Mouse (Mus musculus): ENCODE measurements around the gene Mindy3. TPM values are rescaled to one million over a fixed set of nuclear protein-coding genes. Genes with fewer than 3 reads are reported as not detected.

Mindy3 gene
- polyA plus RNA-seq, 1 experiment: 54.7 TPM

DNA sequence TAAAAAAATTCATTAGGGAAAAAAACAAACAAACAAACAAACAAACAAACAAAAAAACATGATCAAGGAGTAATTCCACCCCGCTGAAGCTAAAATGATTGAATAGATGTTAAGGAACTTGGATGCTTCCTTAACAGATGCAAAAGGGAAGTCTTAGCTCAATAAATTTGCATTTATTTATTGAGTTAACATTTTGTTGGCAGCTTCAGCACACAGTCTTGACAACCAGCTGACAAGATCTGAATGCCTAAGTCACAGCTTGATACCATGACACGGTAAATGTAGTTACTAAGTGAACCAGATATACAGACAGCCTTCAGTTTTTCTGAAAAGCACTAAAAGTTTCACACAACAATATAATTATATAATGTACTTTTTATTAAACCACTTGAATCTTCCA, 89.7 kb downstream of the Mindy3 start:
- no peak overlapping the region for H3K27ac ChIP-seq (ENCODE audit: insufficient read depth, low read length)
- no peak overlapping the region for H3K4me3 ChIP-seq (ENCODE audit: insufficient read depth, low read length)

DNA sequence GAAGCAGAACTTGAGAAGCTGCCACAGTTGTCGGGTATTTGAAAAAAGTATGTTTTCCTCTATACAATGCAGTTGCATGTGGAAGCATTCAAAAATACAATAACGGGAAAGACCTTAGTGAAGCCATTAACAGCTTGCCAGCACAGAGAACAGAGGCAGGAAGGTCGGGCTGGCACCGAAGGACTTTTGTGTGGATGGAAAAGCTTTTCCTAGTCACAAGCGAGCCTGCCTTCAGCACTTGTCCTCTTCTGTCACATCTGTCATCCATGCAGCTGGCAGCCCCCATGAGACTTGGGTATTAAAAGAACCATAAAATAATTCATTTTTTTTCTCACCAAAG, 90.2 kb downstream of the Mindy3 start:
- H3K4me1 ChIP-seq (ENCODE audit: control insufficient read depth, insufficient read depth, low read length): no peaks in the 10 kb centered on the region
- H3K4me3 ChIP-seq (ENCODE audit: insufficient read depth, low read length): no peak overlapping the region
- TF ChIP-seq POLR2A (IDR thresholded peaks at IDR 0.05; ENCODE audit: extremely low read depth, insufficient read depth, low read length) (no peak), CTCF (IDR thresholded peaks at IDR 0.05; ENCODE audit: extremely low read depth, insufficient read depth, low read length) (no peak)
- no peak overlapping the region for H3K27ac ChIP-seq (ENCODE audit: insufficient read depth, low read length)

More for the DNA sequence above, 89.7 kb downstream of the Mindy3 start:
- TF ChIP-seq POLR2A (IDR thresholded peaks at IDR 0.05; ENCODE audit: extremely low read depth, insufficient read depth, low read length) (no peak), CTCF (IDR thresholded peaks at IDR 0.05; ENCODE audit: extremely low read depth, insufficient read depth, low read length) (no peak)
- no peaks in the 10 kb centered on the region for H3K4me1 ChIP-seq (ENCODE audit: control insufficient read depth, insufficient read depth, low read length)

- TF ChIP-seq POLR2A (IDR thresholded peaks at IDR 0.05; ENCODE audit: extremely low read depth, insufficient read depth, low read length) (no peak), CTCF (IDR thresholded peaks at IDR 0.05; ENCODE audit: extremely low read depth, insufficient read depth, low read length) (no peak)
- Histone ChIP-seq H3K4me3 (ENCODE audit: insufficient read depth, low read length) (no peak overlapping the region), H3K27ac (ENCODE audit: insufficient read depth, low read length) (no peak overlapping the region), H3K4me1 (ENCODE audit: control insufficient read depth, insufficient read depth, low read length) (no peaks in the 10 kb centered on the region)
Observed at GRCm38 (mm10) chr2:12328355-12329067, 90.8 kb downstream of the Mindy3 start.

GRCm38 (mm10) chr2:12327691-12328354, 91.4 kb downstream of the Mindy3 start:
- H3K4me1 ChIP-seq (ENCODE audit: control insufficient read depth, insufficient read depth, low read length): no peaks in the 10 kb centered on the region
- no peak overlapping the region for H3K4me3 ChIP-seq (ENCODE audit: insufficient read depth, low read length)
- H3K27ac ChIP-seq (ENCODE audit: insufficient read depth, low read length): no peak overlapping the region
- TF ChIP-seq POLR2A (IDR thresholded peaks at IDR 0.05; ENCODE audit: extremely low read depth, insufficient read depth, low read length) (no peak), CTCF (IDR thresholded peaks at IDR 0.05; ENCODE audit: extremely low read depth, insufficient read depth, low read length) (no peak)

DNA sequence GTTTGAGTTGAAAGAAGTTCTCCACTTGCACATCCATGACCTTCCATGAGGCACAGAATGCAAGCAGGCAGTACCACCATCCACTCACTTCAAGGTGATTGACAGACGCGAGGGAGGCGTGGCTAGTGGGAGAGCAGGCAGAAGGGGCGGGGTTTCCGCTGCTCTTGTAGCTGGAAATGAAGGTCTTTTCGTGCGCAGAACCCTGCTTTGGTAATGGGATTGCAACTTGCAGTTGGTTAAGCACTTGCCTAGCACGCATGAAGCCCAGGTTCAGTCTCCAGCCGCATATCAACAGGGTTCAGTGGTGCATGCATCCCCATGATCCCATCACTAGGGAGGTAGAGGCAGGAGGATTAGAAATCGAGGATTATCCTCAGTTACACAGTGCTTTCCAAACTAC, 92.1 kb downstream of the Mindy3 start:
- TF ChIP-seq CTCF (IDR thresholded peaks at IDR 0.05; ENCODE audit: extremely low read depth, insufficient read depth, low read length) (no peak), POLR2A (IDR thresholded peaks at IDR 0.05; ENCODE audit: extremely low read depth, insufficient read depth, low read length) (no peak)
- no peaks in the 10 kb centered on the region for H3K4me1 ChIP-seq (ENCODE audit: control insufficient read depth, insufficient read depth, low read length)
- H3K4me3 ChIP-seq (ENCODE audit: insufficient read depth, low read length): no peak overlapping the region
- no peak overlapping the region for H3K27ac ChIP-seq (ENCODE audit: insufficient read depth, low read length)

GRCm38 (mm10) chr2:12325868-12326267, 93.4 kb downstream of the Mindy3 start:
- TF ChIP-seq CTCF (IDR thresholded peaks at IDR 0.05; ENCODE audit: extremely low read depth, insufficient read depth, low read length): no peak
- H3K4me3 ChIP-seq (ENCODE audit: insufficient read depth, low read length): no peak overlapping the region
- H3K27ac ChIP-seq (ENCODE audit: insufficient read depth, low read length): no peak overlapping the region
- H3K4me1 ChIP-seq (ENCODE audit: control insufficient read depth, insufficient read depth, low read length): no peaks in the 10 kb centered on the region

DNA sequence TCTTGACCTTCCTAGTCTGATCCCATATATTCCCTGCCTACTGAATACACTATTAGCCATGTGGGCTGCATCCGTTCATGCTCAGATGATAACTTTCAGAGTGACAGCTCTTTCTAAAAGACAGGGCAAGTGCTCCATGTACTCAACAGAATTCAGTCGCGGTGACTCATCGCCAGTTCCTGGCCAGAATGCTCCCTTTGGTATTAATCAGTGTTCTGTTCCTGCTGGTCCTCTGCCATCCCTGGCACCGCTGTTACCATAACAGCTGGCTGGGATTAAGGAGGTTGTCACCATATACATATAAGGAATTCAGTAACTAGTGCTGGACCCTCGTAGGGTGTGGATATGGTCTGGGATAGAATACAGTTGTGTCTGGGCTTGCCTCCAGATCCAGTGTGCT, 93.9 kb downstream of the Mindy3 start:
- no peaks in the 10 kb centered on the region for H3K4me1 ChIP-seq (ENCODE audit: control insufficient read depth, insufficient read depth, low read length)
- H3K27ac ChIP-seq (ENCODE audit: insufficient read depth, low read length): no peak overlapping the region
- no peak overlapping the region for H3K4me3 ChIP-seq (ENCODE audit: insufficient read depth, low read length)
- TF ChIP-seq POLR2A (IDR thresholded peaks at IDR 0.05; ENCODE audit: extremely low read depth, insufficient read depth, low read length): no peak
- no peak for TF ChIP-seq CTCF (IDR thresholded peaks at IDR 0.05; ENCODE audit: extremely low read depth, insufficient read depth, low read length)

DNA sequence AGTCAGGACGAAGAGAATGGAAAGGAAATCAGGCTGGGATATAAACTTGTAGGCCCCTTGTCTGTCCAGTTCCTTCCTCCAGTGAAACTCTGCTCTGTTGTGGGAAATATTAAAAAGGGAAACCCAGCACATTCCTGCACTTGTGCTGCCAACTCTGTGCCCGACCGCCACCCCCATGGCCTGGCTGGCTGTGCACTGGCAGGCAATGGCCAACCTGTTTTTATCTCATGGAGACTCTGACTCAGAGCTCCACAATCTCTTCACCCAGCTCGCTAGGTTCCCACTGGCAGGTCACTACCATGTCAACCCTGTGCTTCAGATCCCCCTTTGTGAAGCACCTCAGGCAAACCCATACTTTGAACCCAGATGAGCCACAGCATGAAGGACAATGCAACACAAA, 98.4 kb downstream of the Mindy3 start:
- no peak overlapping the region for H3K27ac ChIP-seq (ENCODE audit: insufficient read depth, low read length)
- TF ChIP-seq CTCF (IDR thresholded peaks at IDR 0.05; ENCODE audit: extremely low read depth, insufficient read depth, low read length): no peak
- no peak for TF ChIP-seq POLR2A (IDR thresholded peaks at IDR 0.05; ENCODE audit: extremely low read depth, insufficient read depth, low read length)
- no peaks in the 10 kb centered on the region for H3K4me1 ChIP-seq (ENCODE audit: control insufficient read depth, insufficient read depth, low read length)
- H3K4me3 ChIP-seq (ENCODE audit: insufficient read depth, low read length): no peak overlapping the region

- TF ChIP-seq POLR2A (IDR thresholded peaks at IDR 0.05; ENCODE audit: extremely low read depth, insufficient read depth, low read length): no peak
- no peak for TF ChIP-seq CTCF (IDR thresholded peaks at IDR 0.05; ENCODE audit: extremely low read depth, insufficient read depth, low read length)
- Histone ChIP-seq H3K27ac (ENCODE audit: insufficient read depth, low read length) (no peak overlapping the region), H3K4me3 (ENCODE audit: insufficient read depth, low read length) (no peak overlapping the region), H3K4me1 (ENCODE audit: control insufficient read depth, insufficient read depth, low read length) (no peaks in the 10 kb centered on the region)
Observed at GRCm38 (mm10) chr2:12318715-12319114, 100.6 kb downstream of the Mindy3 start.

DNA sequence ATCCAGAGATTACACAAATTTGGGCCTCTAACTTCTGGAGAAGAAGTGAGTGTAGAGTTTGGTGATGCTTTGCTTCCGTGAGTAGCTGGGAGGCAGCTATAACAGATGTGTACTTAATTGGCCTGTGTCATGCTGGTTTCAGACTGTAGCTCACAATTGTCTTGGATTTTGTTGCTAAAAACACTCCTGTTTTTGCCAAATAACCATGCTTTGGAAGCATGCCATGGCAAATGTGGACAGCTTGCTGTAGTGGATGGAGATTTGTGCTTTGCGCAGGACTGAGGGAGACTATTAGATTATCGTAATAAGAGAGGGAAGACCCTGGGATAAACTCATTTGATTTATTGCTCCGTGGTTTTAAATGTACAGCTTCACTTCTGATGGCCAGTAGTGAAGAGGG, 101.2 kb downstream of the Mindy3 start:
- Histone ChIP-seq H3K4me3 (ENCODE audit: insufficient read depth, low read length) (no peak overlapping the region), H3K27ac (ENCODE audit: insufficient read depth, low read length) (no peak overlapping the region), H3K4me1 (ENCODE audit: control insufficient read depth, insufficient read depth, low read length) (no peaks in the 10 kb centered on the region)
- no peak for TF ChIP-seq POLR2A (IDR thresholded peaks at IDR 0.05; ENCODE audit: extremely low read depth, insufficient read depth, low read length)
- no peak for TF ChIP-seq CTCF (IDR thresholded peaks at IDR 0.05; ENCODE audit: extremely low read depth, insufficient read depth, low read length)

Data from cortical plate, adult 2 months (tissue).